Mouse (Mus musculus) olfactory bulb, adult 2 months (tissue): Measurements from ENCODE around the gene Kdsr. TPM values are rescaled to one million over a fixed set of nuclear protein-coding genes. Genes with fewer than 3 reads are reported as not detected.

Experiments
- H3K27ac ChIP-seq: fragments of 200-500 bp; 2 replicates; pipeline ENCODE4 v1.5.1; 2012; ENCODE audit warnings: low read depth, low read length; ENCODE audit not compliant: insufficient read depth
- H3K4me1 ChIP-seq: fragments of 200-500 bp; 2 replicates; pipeline ENCODE4 v1.6.1; 2012; ENCODE audit warnings: low read length; ENCODE audit not compliant: control insufficient read depth, insufficient read depth
- H3K4me3 ChIP-seq: fragments of 200-500 bp; 2 replicates; pipeline ENCODE4 v1.5.1; 2012; ENCODE audit warnings: mild to moderate bottlenecking, low read depth, low read length, moderate library complexity; ENCODE audit not compliant: insufficient read depth
- CTCF ChIP-seq: fragments of 200-500 bp; IDR thresholded peaks from 2 replicates; pipeline ENCODE4 v1.5.1; 2012; ENCODE audit warnings: low read depth, mild to moderate bottlenecking, low read length, moderate library complexity; ENCODE audit not compliant: insufficient read depth
- POLR2A ChIP-seq: fragments of 200-500 bp; IDR thresholded peaks from 2 replicates; pipeline ENCODE4 v1.6.1; 2012; ENCODE audit warnings: mild to moderate bottlenecking, low read depth, low read length, moderate library complexity; ENCODE audit not compliant: insufficient read depth
- WGBS: fragments of 180-500 bp; shearing (Covaris S2); methylation state at CpG from one replicate; pipeline ENCODE4 v1.1.7; 2018; 5-methylcytosine and 5-hydroxymethylcytosine counted together
- polyA plus RNA-seq: library from polyadenylated mRNA; stranded (reverse); fragments of >200 nt; gene quantifications from 2 replicates; pipeline ENCODE4 v1.2.4, GENCODE M21; 2012; ENCODE audit warnings: low replicate concordance; ENCODE audit not compliant: missing spikeins, insufficient read depth, insufficient read length

Gene Kdsr
- polyA plus RNA-seq, result not detected in 2 replicates

GRCm38 (mm10) chr1:106759572-106760435 lies at the start of gene Kdsr:
TSS of gene Kdsr (minus strand) at chr1:106759727.
- WGBS, result under 1% methylated on average over 51 of the region's 51 CpGs
- Histone ChIP-seq H3K4me3 (peak within 1 kb of the TSS; percentile 93), H3K4me1 (peaks cover 9% of the 10 kb centered on the region), H3K27ac (peak within 1 kb of the TSS; percentile 94)
- TF ChIP-seq POLR2A (peak; percentile 72), CTCF (no peak)

GRCm38 (mm10) chr1:106799931-106800330 lies 40.4 kb upstream of the Kdsr start:
- TF ChIP-seq POLR2A (no peak), CTCF (no peak)
- Histone ChIP-seq H3K4me1 (no peaks in the 10 kb centered on the region), H3K27ac (no peak overlapping the region), H3K4me3 (no peak overlapping the region)
- WGBS, result 88% methylated on average over 3 of the region's 3 CpGs

- no peaks in the 10 kb centered on the region for H3K4me1 ChIP-seq
- H3K27ac ChIP-seq, result no peak overlapping the region
- H3K4me3 ChIP-seq, result no peak overlapping the region
- 58% methylated on average over 1 of the region's 1 CpGs for WGBS
- no peak for TF ChIP-seq CTCF
- TF ChIP-seq POLR2A, result no peak
Measured at GRCm38 (mm10) chr1:106799406-106799805, 39.9 kb upstream of the Kdsr start.

GRCm38 (mm10) chr1:106796987-106797779 lies 37.7 kb upstream of the Kdsr start:
- no peak overlapping the region for H3K27ac ChIP-seq
- TF ChIP-seq CTCF (no peak), POLR2A (no peak)
- H3K4me3 ChIP-seq, result no peak overlapping the region

GRCm38 (mm10) chr1:106796542-106796924 lies 37.0 kb upstream of the Kdsr start, which contains the start of gene Vps4b:
TSS of gene Vps4b (minus strand) at chr1:106796728.
- TF ChIP-seq CTCF (no peak), POLR2A (peak; percentile 40; the same call in 1 of the 2 replicates)
- WGBS, result under 1% methylated on average over 23 of the region's 23 CpGs
- H3K27ac ChIP-seq, result peak within 1 kb of the TSS; percentile 81
- peak within 1 kb of the TSS; percentile 83 for H3K4me3 ChIP-seq
- H3K4me1 ChIP-seq, result no peaks in the 10 kb centered on the region

More at GRCm38 (mm10) chr1:106796987-106797779, 37.7 kb upstream of the Kdsr start:
- H3K4me1 ChIP-seq, result no peaks in the 10 kb centered on the region
- WGBS, result 59% methylated on average over 7 of the region's 7 CpGs

GRCm38 (mm10) chr1:106795634-106796541 lies 36.4 kb upstream of the Kdsr start:
- peak overlapping the region; percentile 81 for H3K27ac ChIP-seq
- H3K4me3 ChIP-seq, result peak overlapping the region; percentile 83
- H3K4me1 ChIP-seq, result no peaks in the 10 kb centered on the region
- WGBS, result 2% methylated on average over 51 of the region's 51 CpGs
- TF ChIP-seq POLR2A (no peak), CTCF (no peak)

- 88% methylated on average over 4 of the region's 4 CpGs for WGBS
- no peak overlapping the region for H3K27ac ChIP-seq
- no peaks in the 10 kb centered on the region for H3K4me1 ChIP-seq
- TF ChIP-seq POLR2A, result no peak
- TF ChIP-seq CTCF, result no peak
- H3K4me3 ChIP-seq, result no peak overlapping the region
Measured at GRCm38 (mm10) chr1:106774896-106775295, 15.4 kb upstream of the Kdsr start.

GRCm38 (mm10) chr1:106774092-106774491 lies 14.6 kb upstream of the Kdsr start:
- Histone ChIP-seq H3K27ac (no peak overlapping the region), H3K4me1 (no peaks in the 10 kb centered on the region), H3K4me3 (no peak overlapping the region)
- WGBS, result 95% methylated on average over 9 of the region's 9 CpGs
- TF ChIP-seq CTCF, result no peak
- TF ChIP-seq POLR2A, result no peak
